ENCODE assay signal across 9 mouse cellular contexts in genomic region chr12:37450366-37451156, GRCm38 (mm10).
DNase-seq lines count a peak whose midpoint lies in the region; ATAC-seq and TF ChIP-seq lines count a peak whose summit lies in the region.
"Had no signal": no experiment of that assay in that cellular context is flagged by ENCODE, and none has a peak within 500 bp of the region (broad histone marks: within the 10 kb centered on the region; RNA-seq: fewer than 3 reads in every experiment).

No protein-coding gene starts in this region.

- H3K4me3 ChIP-seq in hindbrain, embryonic 10.5 days: no peak overlapping the region
- no peak overlapping the region for H3K4me3 ChIP-seq in hindbrain, embryonic 16.5 days (ENCODE audit: low read length)
- H3K4me3 ChIP-seq in hindbrain, embryonic 11.5 days (ENCODE audit: low read depth, low read length): no peak overlapping the region
- H3K4me3 ChIP-seq in left cerebral cortex, adult 2 months: no peak overlapping the region
- H3K4me3 ChIP-seq in midbrain, embryonic 14.5 days (replicated peaks; ENCODE audit: low read depth, low read length): no peak overlapping the region
- H3K4me3 ChIP-seq: limb, embryonic 15.5 days had no signal

- H3K4me1 ChIP-seq in hindbrain, embryonic 10.5 days (replicated peaks): no peaks in the 10 kb centered on the region
- no peaks in the 10 kb centered on the region for H3K4me1 ChIP-seq in hindbrain, embryonic 16.5 days (ENCODE audit: control insufficient read depth, insufficient read depth, low read depth, low read length)
- H3K4me1 ChIP-seq in hindbrain, embryonic 11.5 days (replicated peaks; ENCODE audit: control insufficient read depth, insufficient read depth, low read length): no peaks in the 10 kb centered on the region
- no peaks in the 10 kb centered on the region for H3K4me1 ChIP-seq in midbrain, embryonic 14.5 days (ENCODE audit: control insufficient read depth, insufficient read depth, low read length)
- H3K4me1 ChIP-seq: limb, embryonic 15.5 days had no signal

- no peaks in the 10 kb centered on the region for H3K27me3 ChIP-seq in hindbrain, embryonic 10.5 days (ENCODE audit: insufficient read depth, poor library complexity, severe bottlenecking)
- no peaks in the 10 kb centered on the region for H3K27me3 ChIP-seq in hindbrain, embryonic 16.5 days (replicated peaks; ENCODE audit: control insufficient read depth, insufficient read depth, low read length)
- no peaks in the 10 kb centered on the region for H3K27me3 ChIP-seq in hindbrain, embryonic 11.5 days (ENCODE audit: control insufficient read depth, insufficient read depth, low read length)
- no peaks in the 10 kb centered on the region for H3K27me3 ChIP-seq in midbrain, embryonic 14.5 days (ENCODE audit: control insufficient read depth, insufficient read depth, low read length)
- H3K27me3 ChIP-seq: limb, embryonic 15.5 days had no signal

- no peak for ATAC-seq in hindbrain, embryonic 16.5 days
- ATAC-seq in hindbrain, embryonic 11.5 days (ENCODE audit: low FRiP score): peak; percentile 75
- peak; percentile 72; the same call in 1 of the 2 replicates for ATAC-seq in midbrain, embryonic 14.5 days (ENCODE audit: low FRiP score, low TSS enrichment)

- DNase-seq in hindbrain, embryonic 10.5 days (ENCODE audit: low spot score): peak; percentile 53
- peak; percentile 5 for DNase-seq in WW6 (ENCODE audit: low read depth, low spot score)
- peak; percentile 91 for DNase-seq in embryo, embryonic 10.5 days (ENCODE audit: low spot score)
- DNase-seq in hindbrain, embryonic 11.5 days (ENCODE audit: low spot score): peak; percentile 87
- peak; percentile 60 to 64 for DNase-seq in left cerebral cortex, adult 2 months (ENCODE audit: extremely low spot score in 1 of 2, low spot score in 2 of 2)
- peak; percentile 92 for DNase-seq in midbrain, embryonic 14.5 days
- DNase-seq in thymus, postnatal 14 days: peak; percentile 25

- no peaks in the 10 kb centered on the region for H3K9me3 ChIP-seq in hindbrain, embryonic 10.5 days
- H3K9me3 ChIP-seq in hindbrain, embryonic 16.5 days (ENCODE audit: control insufficient read depth, low read length): no peaks in the 10 kb centered on the region
- no peaks in the 10 kb centered on the region for H3K9me3 ChIP-seq in hindbrain, embryonic 11.5 days (ENCODE audit: control insufficient read depth, low read length)
- H3K9me3 ChIP-seq in midbrain, embryonic 14.5 days (ENCODE audit: control insufficient read depth, low read length): no peaks in the 10 kb centered on the region; the same call in 1 of the 2 replicates
- H3K9me3 ChIP-seq: limb, embryonic 15.5 days had no signal

- H3K36me3 ChIP-seq in hindbrain, embryonic 10.5 days: no peaks in the 10 kb centered on the region
- H3K36me3 ChIP-seq in hindbrain, embryonic 16.5 days (ENCODE audit: control insufficient read depth, insufficient read depth, low read length): no peaks in the 10 kb centered on the region
- H3K36me3 ChIP-seq in hindbrain, embryonic 11.5 days (ENCODE audit: control insufficient read depth, insufficient read depth, low read length): no peaks in the 10 kb centered on the region
- no peaks in the 10 kb centered on the region for H3K36me3 ChIP-seq in midbrain, embryonic 14.5 days (ENCODE audit: control insufficient read depth, insufficient read depth, low read length)
- H3K36me3 ChIP-seq: limb, embryonic 15.5 days had no signal

- no peak overlapping the region for H3K4me2 ChIP-seq in hindbrain, embryonic 16.5 days (ENCODE audit: low read length)
- no peak overlapping the region for H3K4me2 ChIP-seq in hindbrain, embryonic 11.5 days (replicated peaks; ENCODE audit: low read depth, low read length)
- no peak overlapping the region for H3K4me2 ChIP-seq in midbrain, embryonic 14.5 days (ENCODE audit: low read length)
- H3K4me2 ChIP-seq: limb, embryonic 15.5 days had no signal

- 20% methylated on average over 6 of the region's 6 CpGs for WGBS in hindbrain, embryonic 10.5 days
- WGBS in hindbrain, embryonic 16.5 days: 13% methylated on average over 6 of the region's 6 CpGs
- WGBS in hindbrain, embryonic 11.5 days: 19% methylated on average over 6 of the region's 6 CpGs
- 14% methylated on average over 6 of the region's 6 CpGs for WGBS in midbrain, embryonic 14.5 days

- TF ChIP-seq CTCF in left cerebral cortex, adult 2 months (IDR thresholded peaks at IDR 0.05): peak; percentile 83

- no peak overlapping the region for H3K9ac ChIP-seq in hindbrain, embryonic 16.5 days (ENCODE audit: low read depth, low read length)
- H3K9ac ChIP-seq in hindbrain, embryonic 11.5 days (ENCODE audit: low read depth, low read length): no peak overlapping the region
- no peak overlapping the region for H3K9ac ChIP-seq in midbrain, embryonic 14.5 days (replicated peaks; ENCODE audit: low read length)
- H3K9ac ChIP-seq: limb, embryonic 15.5 days had no signal

- intact Hi-C loops in left cerebral cortex, adult 2 months (cut with DNase I): loop anchor here (2.0 to 10.0 kb wide), 3 partner anchors 373 to 1236 kb away; no protein-coding TSS in a partner anchor

- H3K27ac ChIP-seq in hindbrain, embryonic 10.5 days: no peak overlapping the region
- no peak overlapping the region for H3K27ac ChIP-seq in hindbrain, embryonic 16.5 days (ENCODE audit: low read depth, low read length)
- no peak overlapping the region for H3K27ac ChIP-seq in hindbrain, embryonic 11.5 days (ENCODE audit: low read depth, low read length)
- H3K27ac ChIP-seq in left cerebral cortex, adult 2 months: no peak overlapping the region
- no peak overlapping the region for H3K27ac ChIP-seq in midbrain, embryonic 14.5 days (replicated peaks; ENCODE audit: low read depth, low read length)
- H3K27ac ChIP-seq: limb, embryonic 15.5 days had no signal

Comparison
In these comparisons a context has a peak if more than half of its experiments do, and no peak if none do; other contexts are left out.
1. DNase-seq: peak in every context shown above with its lines; median percentile 92 in midbrain, embryonic 14.5 days; 91 in embryo, embryonic 10.5 days; 87 in hindbrain, embryonic 11.5 days; 62 in left cerebral cortex, adult 2 months; 53 in hindbrain, embryonic 10.5 days; 25 in thymus, postnatal 14 days; 5 in WW6.